Mouse (Mus musculus) neural tube, embryonic 12.5 days (tissue): ENCODE data around the gene Lrrc46. TPM values are rescaled to one million over a fixed set of nuclear protein-coding genes. Genes with fewer than 3 reads are reported as not detected.

Experiments
- ATAC-seq: fragments of 200-750 bp; cut with Nextera tagmentation; 2 replicates; pipeline ENCODE4 v1.8.0; 2017; ENCODE audit warnings: low read depth, mild to moderate bottlenecking, moderate TSS enrichment, moderate library complexity; ENCODE audit not compliant: low FRiP score
- H3K27ac ChIP-seq: fragments of 300-500 bp; sonication (generic); 2 replicates; pipeline ENCODE4 v1.5.1; 2016
- H3K27me3 ChIP-seq: fragments of 300-500 bp; sonication (generic); replicated peaks from 2 replicates; pipeline ENCODE4 v1.6.1; 2016; ENCODE audit warnings: mild to moderate bottlenecking
- H3K36me3 ChIP-seq: fragments of 300-500 bp; sonication (generic); 2 replicates; pipeline ENCODE4 v1.6.1; 2016; ENCODE audit warnings: mild to moderate bottlenecking
- H3K4me1 ChIP-seq: fragments of 300-500 bp; sonication (generic); 2 replicates; pipeline ENCODE4 v1.6.1; 2016
- H3K4me2 ChIP-seq: fragments of 300-500 bp; sonication (generic); replicated peaks from 2 replicates; pipeline ENCODE4 v1.6.1; 2016; ENCODE audit warnings: mild to moderate bottlenecking
- H3K4me3 ChIP-seq: fragments of 300-500 bp; sonication (generic); 2 replicates; pipeline ENCODE4 v1.5.1; 2016
- H3K9ac ChIP-seq: fragments of 300-500 bp; sonication (generic); 2 replicates; pipeline ENCODE4 v1.6.1; 2016; ENCODE audit warnings: mild to moderate bottlenecking
- H3K9me3 ChIP-seq: fragments of 300-500 bp; sonication (generic); 2 replicates; pipeline ENCODE4 v1.6.1; 2016; ENCODE audit warnings: mild to moderate bottlenecking
- WGBS: fragments of 180-500 bp; shearing (Covaris S2); methylation state at CpG from one replicate; pipeline ENCODE4 v1.1.7; 2016; 5-methylcytosine and 5-hydroxymethylcytosine counted together
- microRNA-seq: library from miRNA; unstranded; fragments of <30 nt; microRNA quantifications from one replicate; pipeline ENCODE4, GENCODE M21; 2017
- polyA plus RNA-seq: library from polyadenylated mRNA; unstranded; fragments of >200 nt; fragmentation: Nextera tagmentation; extraction: Ambion mirVana; gene quantifications from 2 replicates; pipeline ENCODE4 v1.2.1, GENCODE M21; 2016

Lrrc46 gene
- polyA plus RNA-seq, 1 experiment from 2014 or later, result 2.9 TPM

DNA sequence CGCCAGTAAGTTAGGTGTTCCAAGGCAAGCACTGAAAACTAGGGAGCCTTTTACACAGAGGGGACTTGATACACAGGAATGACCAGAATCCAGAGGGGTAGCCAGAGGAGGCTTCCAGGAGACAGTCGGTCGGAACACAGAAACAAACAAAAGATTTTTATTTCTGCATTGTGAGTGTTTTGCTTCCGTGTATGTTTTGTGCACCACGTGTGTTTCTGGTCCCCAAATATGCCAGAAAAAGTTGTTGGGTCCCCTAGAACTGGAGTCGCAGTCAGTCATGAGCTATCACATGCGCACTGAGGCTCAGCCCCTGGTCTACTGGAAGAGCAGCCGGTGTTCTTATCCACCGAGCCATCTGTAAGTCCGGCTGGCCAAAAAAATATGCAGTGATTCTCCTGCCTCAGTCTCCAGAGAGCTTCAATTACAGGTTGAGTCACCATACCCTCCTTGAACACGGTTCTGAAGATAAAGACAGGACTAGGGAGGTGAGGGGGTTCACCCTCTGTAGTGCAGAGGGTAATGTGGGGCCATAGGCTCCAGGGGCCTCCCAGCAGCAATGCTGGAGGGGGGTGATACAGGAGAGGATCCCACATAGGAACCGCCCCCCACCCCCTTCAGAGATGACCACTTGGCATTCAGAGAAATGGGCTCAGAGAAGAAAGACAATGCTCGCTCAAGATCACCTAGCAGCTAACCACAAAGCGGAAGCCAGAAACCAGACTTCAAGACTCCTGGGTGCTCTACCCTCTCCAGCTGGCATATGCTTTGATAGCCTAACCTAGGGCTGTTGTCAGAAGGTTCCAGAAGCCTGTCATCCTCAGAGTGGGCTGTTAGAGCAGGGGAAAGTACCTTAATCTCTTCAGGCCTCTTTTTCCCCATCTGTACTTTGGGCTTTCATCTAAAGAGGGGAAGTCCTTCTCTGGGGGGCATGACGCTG, 45.1 kb downstream of the Lrrc46 start:
- WGBS, result 82% methylated on average over 15 of the region's 15 CpGs
- Histone ChIP-seq H3K27ac (no peak overlapping the region), H3K4me1 (peaks cover 29% of the 10 kb centered on the region), H3K36me3 (no peaks in the 10 kb centered on the region), H3K9me3 (no peaks in the 10 kb centered on the region), H3K27me3 (peaks cover 14% of the 10 kb centered on the region), H3K4me2 (no peak overlapping the region), H3K9ac (no peak overlapping the region), H3K4me3 (no peak overlapping the region)
- no peak for ATAC-seq

DNA sequence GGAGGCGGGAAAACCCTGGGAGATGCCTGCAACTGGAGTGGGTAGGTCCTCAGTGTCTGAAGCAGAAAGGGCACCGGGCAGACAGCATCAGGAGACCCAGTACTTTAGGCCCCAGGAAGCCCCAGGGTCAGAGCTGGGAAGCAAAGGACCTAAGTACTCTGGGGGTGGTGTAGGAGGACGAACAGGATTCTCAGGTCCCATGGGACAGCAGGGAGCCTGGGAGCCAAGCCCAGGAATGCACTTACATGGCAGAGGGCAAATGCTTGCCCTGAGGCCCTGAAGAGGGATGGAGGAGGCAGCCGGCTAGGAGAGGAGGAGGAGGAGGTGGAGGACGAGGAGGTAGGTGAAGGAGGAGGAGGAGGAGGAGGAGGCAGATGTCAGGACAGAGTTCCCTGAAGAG, 46.2 kb downstream of the Lrrc46 start:
- Histone ChIP-seq H3K9ac (no peak overlapping the region), H3K4me1 (peaks cover 29% of the 10 kb centered on the region), H3K27ac (no peak overlapping the region), H3K27me3 (peaks cover 8% of the 10 kb centered on the region), H3K36me3 (no peaks in the 10 kb centered on the region), H3K4me2 (0 out of 2 replicates have a peak overlapping the region, but pooled peaks have one; percentile 7), H3K9me3 (no peaks in the 10 kb centered on the region), H3K4me3 (no peak overlapping the region)
- ATAC-seq, result no peak
- WGBS, result 23% methylated on average over 5 of the region's 5 CpGs

DNA sequence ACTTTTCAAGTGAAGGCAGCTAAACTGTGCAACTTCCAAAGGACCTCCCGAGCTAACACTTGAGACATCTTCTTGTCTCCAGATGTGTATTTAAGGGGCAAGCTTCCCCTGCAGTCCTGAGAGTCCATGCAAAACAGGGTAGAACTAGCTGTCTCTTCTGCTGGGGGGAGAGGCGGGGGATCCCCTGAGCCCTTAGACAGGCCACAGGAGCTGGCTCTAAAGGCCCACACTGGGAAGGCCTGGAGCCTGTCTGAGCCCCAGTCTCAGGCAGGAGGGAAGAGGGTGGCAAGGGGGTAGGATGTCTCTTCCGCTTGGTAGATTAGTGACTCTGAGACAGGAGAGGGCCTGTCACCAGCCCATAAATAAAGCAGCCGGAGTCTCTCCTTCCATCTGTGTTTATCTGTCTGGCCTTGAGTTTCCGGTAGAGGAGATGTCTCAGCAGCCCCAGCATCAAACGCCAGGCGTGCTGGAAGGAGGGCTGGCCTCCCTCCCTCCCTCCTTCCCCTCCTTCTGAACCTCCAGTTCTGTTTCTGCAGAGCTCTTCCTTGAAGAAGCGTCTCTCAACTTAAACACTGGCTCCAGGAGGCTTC, 48.4 kb downstream of the Lrrc46 start:
- H3K36me3 ChIP-seq, result no peaks in the 10 kb centered on the region
- no peaks in the 10 kb centered on the region for H3K9me3 ChIP-seq
- no peak overlapping the region for H3K4me2 ChIP-seq
- peaks cover 36% of the 10 kb centered on the region for H3K4me1 ChIP-seq
- peaks cover 6% of the 10 kb centered on the region for H3K27me3 ChIP-seq
- WGBS, result 35% methylated on average over 8 of the region's 8 CpGs
- H3K9ac ChIP-seq, result no peak overlapping the region
- no peak for ATAC-seq
- H3K4me3 ChIP-seq, result no peak overlapping the region
- no peak overlapping the region for H3K27ac ChIP-seq

DNA sequence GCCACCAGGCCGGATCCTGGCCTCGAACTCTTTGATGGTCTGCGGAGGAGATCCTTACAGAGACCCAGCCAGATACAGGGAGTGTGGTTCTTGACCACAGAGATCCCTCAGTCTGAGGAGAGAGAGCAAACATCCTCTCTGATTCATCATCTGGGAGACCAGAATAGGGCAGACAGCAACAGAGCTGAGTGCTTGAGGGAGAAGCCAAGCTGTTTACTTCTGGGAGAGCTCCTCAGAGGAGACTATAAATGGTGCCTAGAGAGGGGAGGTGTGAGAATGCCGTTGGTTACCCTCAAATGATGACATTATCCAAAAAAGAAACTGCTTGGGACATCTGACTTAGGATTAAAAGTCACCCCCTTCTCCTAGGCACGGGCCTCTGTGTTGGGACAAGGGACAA, 49.7 kb downstream of the Lrrc46 start:
- Histone ChIP-seq H3K9me3 (no peaks in the 10 kb centered on the region), H3K36me3 (no peaks in the 10 kb centered on the region), H3K9ac (no peak overlapping the region), H3K27ac (no peak overlapping the region), H3K27me3 (peaks cover 12% of the 10 kb centered on the region; the same call in 1 of the 2 replicates), H3K4me1 (peaks cover 36% of the 10 kb centered on the region), H3K4me2 (no peak overlapping the region), H3K4me3 (no peak overlapping the region)
- no peak for ATAC-seq
- WGBS, result 78% methylated on average over 5 of the region's 5 CpGs

DNA sequence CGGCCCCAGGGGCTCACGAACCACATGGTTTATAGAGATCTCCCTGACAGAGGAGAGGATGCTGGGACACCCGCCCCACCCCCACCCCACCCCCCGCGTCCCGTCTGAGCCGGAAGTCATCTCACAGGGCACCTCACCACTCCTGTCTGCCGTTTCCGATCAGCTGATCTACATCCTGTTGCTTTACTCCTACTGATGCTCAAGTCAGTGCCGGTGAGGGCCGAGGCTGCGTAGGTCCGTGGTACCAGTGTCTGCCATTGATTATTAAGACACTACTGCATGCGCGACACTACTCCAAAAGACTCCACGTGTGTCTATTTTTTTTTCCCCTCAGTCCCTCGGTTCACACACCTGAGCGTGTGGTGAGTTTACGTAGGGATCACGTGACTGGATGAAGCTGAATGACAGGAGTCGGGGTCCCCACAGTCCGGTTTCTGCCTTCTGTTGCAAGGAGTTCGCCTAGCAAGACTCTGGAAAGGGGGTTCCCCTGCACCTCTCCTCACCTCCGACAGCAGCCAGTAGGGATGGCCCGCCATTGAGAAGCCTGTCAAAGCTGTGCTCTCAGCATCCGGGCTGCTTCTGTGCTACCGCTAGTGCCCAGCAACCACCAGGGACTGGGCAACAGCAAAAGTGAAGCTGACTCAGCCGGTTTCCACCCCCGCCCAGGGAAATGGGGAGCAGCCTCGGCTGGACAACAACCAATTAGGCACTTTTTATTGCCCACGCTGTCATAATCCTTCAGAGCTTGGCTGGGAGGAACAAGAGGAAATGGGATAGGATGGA, 53.1 kb downstream of the Lrrc46 start:
- peak overlapping the region; percentile 60 for H3K4me2 ChIP-seq
- peak overlapping the region; percentile 27; the same call in 1 of the 2 replicates for H3K4me3 ChIP-seq
- H3K27ac ChIP-seq, result no peak overlapping the region
- H3K36me3 ChIP-seq, result no peaks in the 10 kb centered on the region
- no peaks in the 10 kb centered on the region for H3K9me3 ChIP-seq
- peaks cover 33% of the 10 kb centered on the region for H3K4me1 ChIP-seq
- peak overlapping the region; percentile 14; the same call in 1 of the 2 replicates for H3K9ac ChIP-seq
- ATAC-seq, result 0 out of 2 replicates have a peak, but pooled peaks have one; percentile 33
- WGBS, result 7% methylated on average over 31 of the region's 31 CpGs
- peaks cover 26% of the 10 kb centered on the region for H3K27me3 ChIP-seq

DNA sequence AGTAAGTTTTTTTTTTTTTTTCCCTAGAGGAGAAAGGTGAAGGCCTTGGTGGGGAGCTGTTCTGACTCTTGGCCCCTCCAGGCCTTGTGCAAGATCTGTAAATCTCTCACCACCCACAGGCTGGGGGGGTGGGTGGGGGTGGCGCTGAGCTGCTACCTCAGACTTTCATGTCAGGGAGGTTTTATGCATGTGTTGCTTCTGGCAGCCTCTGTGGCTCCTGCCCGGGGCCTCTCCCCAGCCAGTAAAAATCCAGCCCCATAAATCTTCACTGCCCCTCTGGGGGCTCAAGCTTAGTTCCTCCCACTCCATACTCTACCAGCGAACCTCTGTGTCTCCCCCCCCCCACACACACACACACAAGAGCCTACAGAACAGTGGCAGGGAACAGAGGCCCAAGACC, 54.7 kb downstream of the Lrrc46 start:
- ATAC-seq, result no peak
- Histone ChIP-seq H3K27ac (no peak overlapping the region), H3K36me3 (no peaks in the 10 kb centered on the region), H3K9me3 (no peaks in the 10 kb centered on the region), H3K4me1 (peaks cover 23% of the 10 kb centered on the region), H3K4me2 (0 out of 2 replicates have a peak overlapping the region, but pooled peaks have one; percentile 14), H3K4me3 (no peak overlapping the region), H3K9ac (no peak overlapping the region), H3K27me3 (peaks cover 26% of the 10 kb centered on the region)
- 9% methylated on average over 3 of the region's 3 CpGs for WGBS

DNA sequence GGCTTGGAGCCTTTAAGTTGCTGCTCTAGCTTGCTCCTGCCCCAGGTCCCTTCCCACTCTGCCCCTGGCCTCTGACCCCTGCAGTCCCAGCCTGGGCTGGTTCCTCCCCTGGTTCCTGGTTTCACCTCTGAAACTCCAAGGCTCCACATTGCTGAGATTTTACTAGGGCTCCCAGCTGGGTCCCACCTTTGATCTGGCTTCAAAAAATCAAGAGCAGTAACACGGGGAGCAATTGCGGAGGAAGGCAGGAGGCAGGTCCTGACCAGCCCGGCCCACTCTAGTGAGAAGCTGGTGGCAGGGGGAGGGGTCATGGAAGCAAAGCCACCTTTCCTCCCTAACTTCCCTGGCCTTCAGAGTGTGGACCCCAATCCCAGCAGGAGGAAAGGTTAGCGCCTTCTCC, 56.3 kb downstream of the Lrrc46 start:
- no peaks in the 10 kb centered on the region for H3K36me3 ChIP-seq
- no peak for ATAC-seq
- peaks cover 23% of the 10 kb centered on the region for H3K4me1 ChIP-seq
- H3K9ac ChIP-seq, result no peak overlapping the region
- no peak overlapping the region for H3K4me2 ChIP-seq
- H3K4me3 ChIP-seq, result no peak overlapping the region
- H3K9me3 ChIP-seq, result no peaks in the 10 kb centered on the region
- H3K27me3 ChIP-seq, result peaks cover 26% of the 10 kb centered on the region
- 16% methylated on average over 4 of the region's 4 CpGs for WGBS
- H3K27ac ChIP-seq, result no peak overlapping the region

Small RNA genes within 50 kb of the gene (microRNA-seq; reads per million reads assigned to microRNA genes)
- gene Mir8103, result 0.66 reads per million

Other genes with a start within 250 kb of the Lrrc46 start
- gene Nfe2l1, start 211.4 kb downstream of the Lrrc46 start, polyA plus RNA-seq, result 75.5 and 79.5 TPM in 2 replicates
- gene Copz2, start 191.5 kb downstream of the Lrrc46 start, polyA plus RNA-seq, result 41.4 and 46.9 TPM in 2 replicates
- gene Cdk5rap3, start 124.9 kb downstream of the Lrrc46 start, polyA plus RNA-seq, result 99.3 and 103 TPM in 2 replicates
- 0.05 and 0.61 TPM in 2 replicates for gene Prr15l, start 113.3 kb downstream of the Lrrc46 start, polyA plus RNA-seq
- 18.3 and 18.9 TPM in 2 replicates for gene Pnpo, start 97.4 kb downstream of the Lrrc46 start, polyA plus RNA-seq
- 19.3 and 20.4 TPM in 2 replicates for gene Sp2, start 58.4 kb downstream of the Lrrc46 start, polyA plus RNA-seq
- 0.23 and 0.34 TPM in 2 replicates for gene Sp6, start 28.0 kb downstream of the Lrrc46 start, polyA plus RNA-seq
- 19.8 and 21.9 TPM in 2 replicates for gene Scrn2, start 11.5 kb downstream of the Lrrc46 start, polyA plus RNA-seq
- gene Mrpl10, start 153 bp upstream of the Lrrc46 start, polyA plus RNA-seq, result 66.9 and 68.3 TPM in 2 replicates
- gene Osbpl7, start 9.2 kb upstream of the Lrrc46 start, polyA plus RNA-seq, result 11.1 and 11.4 TPM in 2 replicates
- 0.13 TPM in 1 of 2 replicates, not detected in the other for gene Tbx21, start 73.9 kb upstream of the Lrrc46 start, polyA plus RNA-seq
- 9.5 and 10.5 TPM in 2 replicates for gene Tbkbp1, start 110.1 kb upstream of the Lrrc46 start, polyA plus RNA-seq
- gene Kpnb1, start 146.5 kb upstream of the Lrrc46 start, polyA plus RNA-seq, result 52.8 and 53.1 TPM in 2 replicates
- gene Npepps, start 239.2 kb upstream of the Lrrc46 start, polyA plus RNA-seq, result 127 and 133 TPM in 2 replicates